Mouse (Mus musculus) MN1 (cell line): Measurements from ENCODE around the gene 2310022A10Rik.

Source experiments
- DNase-seq: peaks from one replicate; pipeline ENCODE4 v3.0.0-alpha.2; 2016; ENCODE audit warnings: low spot score

2310022A10Rik gene

GRCm38 (mm10) chr7:27552931-27553513 lies at the start of gene 2310022A10Rik, which contains the start of gene Pld3:
Gene 2310022A10Rik (plus strand): TSS chr7:27553233.
Gene Pld3 (minus strand): TSS chr7:27553218.
- peak; percentile 92 for DNase-seq

GRCm38 (mm10) chr7:27506765-27507370 lies 46.2 kb upstream of the 2310022A10Rik start:
- peak; percentile 25 for DNase-seq

- DNase-seq = peak; percentile 97
These were observed 45.1 kb upstream of the 2310022A10Rik start for GRCm38 (mm10) chr7:27507711-27508647.

- DNase-seq = peak; percentile 75
These were observed 44.4 kb upstream of the 2310022A10Rik start for GRCm38 (mm10) chr7:27508648-27509005.

- no peak for DNase-seq
These were observed 42.2 kb upstream of the 2310022A10Rik start for GRCm38 (mm10) chr7:27510809-27511208.

GRCm38 (mm10) chr7:27514961-27515360 lies 38.1 kb upstream of the 2310022A10Rik start:
- DNase-seq = no peak

- no peak for DNase-seq
These were observed 34.7 kb upstream of the 2310022A10Rik start for GRCm38 (mm10) chr7:27518314-27518713.

- no peak for DNase-seq
These were observed 32.9 kb upstream of the 2310022A10Rik start for GRCm38 (mm10) chr7:27520104-27520503.

GRCm38 (mm10) chr7:27520599-27520998 lies 32.4 kb upstream of the 2310022A10Rik start:
- DNase-seq = no peak

- no peak for DNase-seq
These were observed 30.1 kb upstream of the 2310022A10Rik start, which contains the start of gene Hipk4 for GRCm38 (mm10) chr7:27522967-27523366. Gene Hipk4 (plus strand): TSS chr7:27523267.

- no peak for DNase-seq
These were observed 29.2 kb upstream of the 2310022A10Rik start for GRCm38 (mm10) chr7:27523805-27524204.

GRCm38 (mm10) chr7:27526039-27526827 lies 26.8 kb upstream of the 2310022A10Rik start:
- DNase-seq = peak; percentile 83

GRCm38 (mm10) chr7:27529070-27529469 lies 24.0 kb upstream of the 2310022A10Rik start:
- no peak for DNase-seq

- DNase-seq = no peak
These were observed 22.1 kb upstream of the 2310022A10Rik start for GRCm38 (mm10) chr7:27530937-27531336.

GRCm38 (mm10) chr7:27531707-27532106 lies 21.3 kb upstream of the 2310022A10Rik start:
- no peak for DNase-seq

- no peak for DNase-seq
These were observed 20.5 kb upstream of the 2310022A10Rik start for GRCm38 (mm10) chr7:27532480-27533050.

GRCm38 (mm10) chr7:27535386-27535785 lies 17.6 kb upstream of the 2310022A10Rik start:
- no peak for DNase-seq

GRCm38 (mm10) chr7:27536618-27537017 lies 16.4 kb upstream of the 2310022A10Rik start:
- DNase-seq = no peak

- DNase-seq = no peak
These were observed 15.0 kb upstream of the 2310022A10Rik start for GRCm38 (mm10) chr7:27537998-27538397.

GRCm38 (mm10) chr7:27538797-27539196 lies 14.2 kb upstream of the 2310022A10Rik start:
- no peak for DNase-seq

GRCm38 (mm10) chr7:27540521-27540920 lies 12.5 kb upstream of the 2310022A10Rik start:
- DNase-seq = no peak
